Mouse (Mus musculus): ENCODE data around the gene Arf3. TPM values are rescaled to one million over a fixed set of nuclear protein-coding genes. Genes with fewer than 3 reads are reported as not detected.
"Not testable (repeated sequence)": the region's sequence is repeated elsewhere in the genome, so short reads cannot be mapped to it uniquely, and the experiment has no call there.

Gene Arf3
- polyA plus RNA-seq, 2 experiments: 6.6 to 16.4 TPM

DNA sequence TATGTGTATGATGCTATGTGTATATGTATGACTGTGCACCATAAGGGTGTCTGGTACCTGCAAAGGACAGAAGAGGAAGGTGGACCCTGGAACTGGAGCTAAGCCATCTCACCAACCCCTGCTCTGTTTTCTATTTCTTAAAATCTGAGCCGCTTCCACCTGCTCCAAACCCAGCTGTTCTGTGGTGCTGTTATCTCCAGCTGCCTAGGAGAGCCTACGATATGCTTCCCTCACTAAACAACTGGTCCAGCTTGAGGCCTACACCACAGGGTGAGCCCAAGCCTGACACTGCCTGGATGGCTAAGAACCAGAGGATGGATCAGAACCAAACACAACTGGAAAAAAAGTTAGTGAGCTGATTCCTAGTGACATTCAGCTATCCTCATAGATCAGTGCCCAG lies 8.9 kb downstream of the Arf3 start:
- no peak overlapping the region for H3K4me2 ChIP-seq (ENCODE audit: low read depth)
- DNase-seq (ENCODE audit: low read depth in 3 of 3, low spot score in 3 of 3): no peak
- H3K36me3 ChIP-seq (replicated peaks; ENCODE audit: control insufficient read depth, insufficient read depth, low read depth): no peaks in the 10 kb centered on the region
- no peak overlapping the region for H3K4me3 ChIP-seq (ENCODE audit: insufficient read depth in 1 of 2, low read depth in 2 of 2, low read length in 2 of 2)
- no peak for TF ChIP-seq CTCF (IDR thresholded peaks at IDR 0.05; ENCODE audit: low read depth)
- TF ChIP-seq EP300 (IDR thresholded peaks at IDR 0.05; ENCODE audit: low read depth): no peak
- 50% methylated on average over 2 of the region's 2 CpGs for WGBS (ENCODE audit: insufficient replicate concordance)
- H3K9me3 ChIP-seq (ENCODE audit: control insufficient read depth, low read length): no peaks in the 10 kb centered on the region
- no peak overlapping the region for H3K9ac ChIP-seq (replicated peaks)
- H3K27ac ChIP-seq: no peak overlapping the region
- ATAC-seq (ENCODE audit: insufficient read depth): no peak
- H3K4me1 ChIP-seq (replicated peaks; ENCODE audit: control insufficient read depth in 2 of 2, insufficient read depth in 2 of 2, low read length in 1 of 2): peaks cover 0 to 7% of the 10 kb centered on the region in 2 experiments; a peak in 2 of 4 replicates
- no peaks in the 10 kb centered on the region for H3K27me3 ChIP-seq (ENCODE audit: control insufficient read depth, insufficient read depth, low read length)

- Histone ChIP-seq H3K27me3 (ENCODE audit: control insufficient read depth, insufficient read depth, low read length) (no peaks in the 10 kb centered on the region), H3K4me1 (replicated peaks; ENCODE audit: control insufficient read depth in 2 of 2, insufficient read depth in 2 of 2, low read length in 1 of 2) (peaks cover 0 to 8% of the 10 kb centered on the region in 2 experiments; a peak in 2 of 4 replicates), H3K9me3 (ENCODE audit: control insufficient read depth, low read length) (no peaks in the 10 kb centered on the region), H3K4me2 (ENCODE audit: low read depth) (no peak overlapping the region), H3K36me3 (replicated peaks; ENCODE audit: control insufficient read depth, insufficient read depth, low read depth) (no peaks in the 10 kb centered on the region), H3K4me3 (ENCODE audit: insufficient read depth in 1 of 2, low read depth in 2 of 2, low read length in 2 of 2) (no peak overlapping the region), H3K27ac (no peak overlapping the region), H3K9ac (replicated peaks) (no peak overlapping the region)
- peak; percentile 37; the same call in 1 of the 2 replicates for TF ChIP-seq EP300 (IDR thresholded peaks at IDR 0.05; ENCODE audit: low read depth)
- TF ChIP-seq CTCF (IDR thresholded peaks at IDR 0.05; ENCODE audit: low read depth): no peak
- WGBS (ENCODE audit: insufficient replicate concordance): 45% methylated on average over 8 of the region's 8 CpGs
- ATAC-seq (ENCODE audit: insufficient read depth) (peak; percentile 68), DNase-seq (ENCODE audit: low read depth in 3 of 3, low spot score in 3 of 3) (no peak)
These were observed 10.0 kb downstream of the Arf3 start for GRCm38 (mm10) chr15:98753021-98753423.

DNA sequence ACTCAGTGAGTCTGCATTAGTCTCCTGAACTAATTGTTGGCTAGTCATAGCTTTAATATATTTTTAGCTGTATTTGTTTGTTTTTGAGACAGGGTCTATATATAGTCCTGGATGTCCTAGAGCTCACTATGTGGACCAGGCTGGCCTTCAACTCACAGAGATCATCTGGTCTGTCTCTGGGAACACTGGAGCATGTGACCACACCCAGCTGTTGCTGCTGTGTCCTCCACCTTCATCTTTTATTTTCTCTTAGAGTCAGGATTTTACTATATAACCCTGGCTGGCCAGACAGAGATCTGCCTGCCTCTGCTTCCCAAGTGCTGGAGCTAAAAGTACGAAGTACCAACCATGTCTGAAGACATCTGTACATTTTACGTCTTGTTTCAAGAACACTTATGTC lies 13.9 kb downstream of the Arf3 start:
- Histone ChIP-seq H3K27me3 (ENCODE audit: control insufficient read depth, insufficient read depth, low read length) (no peaks in the 10 kb centered on the region), H3K4me3 (ENCODE audit: insufficient read depth in 1 of 2, low read depth in 2 of 2, low read length in 2 of 2) (no peak overlapping the region), H3K4me1 (replicated peaks; ENCODE audit: control insufficient read depth in 2 of 2, insufficient read depth in 2 of 2, low read length in 1 of 2) (peaks cover 0 to 9% of the 10 kb centered on the region in 2 experiments; a peak in 2 of 4 replicates), H3K4me2 (ENCODE audit: low read depth) (no peak overlapping the region), H3K9me3 (ENCODE audit: control insufficient read depth, low read length) (no peaks in the 10 kb centered on the region), H3K27ac (no peak overlapping the region), H3K9ac (replicated peaks) (no peak overlapping the region), H3K36me3 (replicated peaks; ENCODE audit: control insufficient read depth, insufficient read depth, low read depth) (no peaks in the 10 kb centered on the region)
- DNase-seq (ENCODE audit: low read depth in 3 of 3, low spot score in 3 of 3) (no peak), ATAC-seq (ENCODE audit: insufficient read depth) (no peak)
- TF ChIP-seq CTCF (IDR thresholded peaks at IDR 0.05; ENCODE audit: low read depth) (no peak), EP300 (IDR thresholded peaks at IDR 0.05; ENCODE audit: low read depth) (no peak)
- 80% methylated on average over 2 of the region's 2 CpGs for WGBS (ENCODE audit: insufficient replicate concordance)

DNA sequence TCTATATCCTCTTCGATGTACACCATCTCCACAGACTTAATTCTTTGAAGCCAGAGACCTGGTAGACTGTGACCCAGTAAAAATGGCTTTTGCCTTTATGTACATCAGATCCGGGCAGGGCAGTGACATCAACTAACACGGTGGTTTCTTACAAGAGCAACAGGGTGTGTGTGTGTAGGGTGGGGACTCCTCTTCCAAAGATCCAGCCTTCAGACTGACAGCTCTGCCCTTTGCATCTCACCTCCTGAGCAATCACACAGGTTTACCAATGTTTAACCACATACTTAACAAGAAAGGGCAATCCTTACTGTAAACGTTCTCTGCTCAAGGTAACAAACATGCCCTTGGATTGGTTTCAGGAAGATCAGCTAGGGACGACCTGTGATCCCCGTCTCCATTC lies 15.7 kb downstream of the Arf3 start:
- no peak for ATAC-seq (ENCODE audit: insufficient read depth)

GRCm38 (mm10) chr15:98746344-98746965 lies 16.6 kb downstream of the Arf3 start:
- no peak for ATAC-seq (ENCODE audit: insufficient read depth)
- H3K27ac ChIP-seq: no peak overlapping the region
- H3K4me1 ChIP-seq (replicated peaks; ENCODE audit: control insufficient read depth in 2 of 2, insufficient read depth in 2 of 2, low read length in 1 of 2): peaks cover 0 to 2% of the 10 kb centered on the region in 2 experiments; a peak in 1 of 4 replicates
- H3K36me3 ChIP-seq (replicated peaks; ENCODE audit: control insufficient read depth, insufficient read depth, low read depth): no peaks in the 10 kb centered on the region
- no peaks in the 10 kb centered on the region for H3K27me3 ChIP-seq (ENCODE audit: control insufficient read depth, insufficient read depth, low read length)
- H3K4me3 ChIP-seq (ENCODE audit: insufficient read depth in 1 of 2, low read depth in 2 of 2, low read length in 2 of 2): no peak overlapping the region
- no peak overlapping the region for H3K9ac ChIP-seq (replicated peaks)
- DNase-seq (ENCODE audit: low read depth in 3 of 3, low spot score in 3 of 3): no peak
- TF ChIP-seq EP300 (IDR thresholded peaks at IDR 0.05; ENCODE audit: low read depth) (no peak), CTCF (IDR thresholded peaks at IDR 0.05; ENCODE audit: low read depth) (no peak)
- H3K9me3 ChIP-seq (ENCODE audit: control insufficient read depth, low read length): no peaks in the 10 kb centered on the region
- no peak overlapping the region for H3K4me2 ChIP-seq (ENCODE audit: low read depth)
- WGBS (ENCODE audit: insufficient replicate concordance): 65% methylated on average over 10 of the region's 10 CpGs

More for the DNA sequence above, 15.7 kb downstream of the Arf3 start:
- WGBS (ENCODE audit: insufficient replicate concordance): 64% methylated on average over 6 of the region's 6 CpGs
- Histone ChIP-seq H3K4me3 (ENCODE audit: insufficient read depth in 1 of 2, low read depth in 2 of 2, low read length in 2 of 2) (no peak overlapping the region), H3K9ac (replicated peaks) (no peak overlapping the region), H3K36me3 (replicated peaks; ENCODE audit: control insufficient read depth, insufficient read depth, low read depth) (no peaks in the 10 kb centered on the region), H3K4me1 (replicated peaks; ENCODE audit: control insufficient read depth in 2 of 2, insufficient read depth in 2 of 2, low read length in 1 of 2) (peaks cover 0 to 2% of the 10 kb centered on the region in 2 experiments; a peak in 1 of 4 replicates), H3K27ac (no peak overlapping the region), H3K9me3 (ENCODE audit: control insufficient read depth, low read length) (no peaks in the 10 kb centered on the region), H3K4me2 (ENCODE audit: low read depth) (no peak overlapping the region), H3K27me3 (ENCODE audit: control insufficient read depth, insufficient read depth, low read length) (no peaks in the 10 kb centered on the region)
- no peak for TF ChIP-seq EP300 (IDR thresholded peaks at IDR 0.05; ENCODE audit: low read depth)
- no peak for TF ChIP-seq CTCF (IDR thresholded peaks at IDR 0.05; ENCODE audit: low read depth)
- DNase-seq (ENCODE audit: low read depth in 3 of 3, low spot score in 3 of 3): no peak

DNA sequence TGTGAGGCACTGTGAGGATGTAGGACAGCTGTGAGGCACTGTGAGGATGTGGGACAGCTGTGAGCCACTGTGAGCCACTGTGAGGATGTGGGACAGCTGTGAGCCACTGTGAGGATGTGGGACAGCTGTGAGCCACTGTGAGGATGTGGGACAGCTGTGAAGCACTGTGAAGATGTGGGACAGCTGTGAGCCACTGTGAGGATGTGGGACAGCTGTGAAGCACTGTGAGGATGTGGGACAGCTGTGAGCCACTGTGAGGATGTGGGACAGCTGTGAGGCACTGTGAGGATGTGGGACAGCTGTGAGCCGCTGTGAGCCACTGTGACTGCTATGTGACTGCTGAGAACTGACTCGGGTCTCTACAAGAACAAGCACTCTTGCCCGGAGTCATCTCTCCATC lies 19.2 kb downstream of the Arf3 start:
- 74% methylated on average over 3 of the region's 3 CpGs for WGBS (ENCODE audit: insufficient replicate concordance)
- not testable (repeated sequence) for H3K9me3 ChIP-seq (ENCODE audit: control insufficient read depth, low read length); H3K4me3 ChIP-seq (ENCODE audit: insufficient read depth in 1 of 2, low read depth in 2 of 2, low read length in 2 of 2); H3K36me3 ChIP-seq (replicated peaks; ENCODE audit: control insufficient read depth, insufficient read depth, low read depth); ATAC-seq (ENCODE audit: insufficient read depth); H3K27ac ChIP-seq; H3K4me2 ChIP-seq (ENCODE audit: low read depth); H3K27me3 ChIP-seq (ENCODE audit: control insufficient read depth, insufficient read depth, low read length); H3K4me1 ChIP-seq (replicated peaks; ENCODE audit: control insufficient read depth in 2 of 2, insufficient read depth in 2 of 2, low read length in 1 of 2); DNase-seq (ENCODE audit: low read depth in 3 of 3, low spot score in 3 of 3); H3K9ac ChIP-seq (replicated peaks)
